Mouse (Mus musculus): ENCODE results near the gene Tapbp. TPM values are rescaled to one million over a fixed set of nuclear protein-coding genes. Genes with fewer than 3 reads are reported as not detected.
"Not testable (repeated sequence)": the region's sequence is repeated elsewhere in the genome, so short reads cannot be mapped to it uniquely, and the experiment has no call there.

The Tapbp gene
- polyA plus RNA-seq, 1 experiment from 2014 or later, result 32.5 TPM

- Histone ChIP-seq H3K9me3 (ENCODE audit: control insufficient read depth, low read length) (no peaks in the 10 kb centered on the region), H3K27me3 (replicated peaks; ENCODE audit: control insufficient read depth, insufficient read depth, low read length) (no peaks in the 10 kb centered on the region), H3K36me3 (ENCODE audit: control insufficient read depth, insufficient read depth, low read length) (no peaks in the 10 kb centered on the region), H3K4me2 (ENCODE audit: low read length) (no peak overlapping the region), H3K4me1 (replicated peaks; ENCODE audit: control insufficient read depth, insufficient read depth, low read length) (no peaks in the 10 kb centered on the region), H3K4me3 (ENCODE audit: low read depth, low read length) (no peak overlapping the region), H3K9ac (ENCODE audit: low read length) (no peak overlapping the region), H3K27ac (ENCODE audit: low read depth) (no peak overlapping the region)
- WGBS, result 50% methylated on average over 7 of the region's 7 CpGs
- DNase-seq (ENCODE audit: low spot score) (no peak), ATAC-seq (replicated peaks; ENCODE audit: low FRiP score, low TSS enrichment, low read depth) (no peak)
Measured at GRCm38 (mm10) chr17:33900281-33900988, 15.3 kb upstream of the Tapbp start.

- DNase-seq (ENCODE audit: low spot score), result no peak
- Histone ChIP-seq H3K4me2 (ENCODE audit: low read length) (no peak overlapping the region), H3K36me3 (ENCODE audit: control insufficient read depth, insufficient read depth, low read length) (no peaks in the 10 kb centered on the region), H3K9ac (ENCODE audit: low read length) (no peak overlapping the region), H3K4me1 (replicated peaks; ENCODE audit: control insufficient read depth, insufficient read depth, low read length) (no peaks in the 10 kb centered on the region), H3K27me3 (replicated peaks; ENCODE audit: control insufficient read depth, insufficient read depth, low read length) (no peaks in the 10 kb centered on the region), H3K4me3 (ENCODE audit: low read depth, low read length) (no peak overlapping the region), H3K9me3 (ENCODE audit: control insufficient read depth, low read length) (no peaks in the 10 kb centered on the region), H3K27ac (ENCODE audit: low read depth) (no peak overlapping the region)
- no peak for ATAC-seq (replicated peaks; ENCODE audit: low FRiP score, low TSS enrichment, low read depth)
- 85% methylated on average over 4 of the region's 4 CpGs for WGBS
Measured at GRCm38 (mm10) chr17:33900989-33901314, 14.7 kb upstream of the Tapbp start.

- H3K9ac ChIP-seq (ENCODE audit: low read length), result no peak overlapping the region
- no peaks in the 10 kb centered on the region for H3K4me1 ChIP-seq (replicated peaks; ENCODE audit: control insufficient read depth, insufficient read depth, low read length)
- ATAC-seq (replicated peaks; ENCODE audit: low FRiP score, low TSS enrichment, low read depth), result no peak
- no peak overlapping the region for H3K27ac ChIP-seq (ENCODE audit: low read depth)
- H3K4me3 ChIP-seq (ENCODE audit: low read depth, low read length), result no peak overlapping the region
- H3K36me3 ChIP-seq (ENCODE audit: control insufficient read depth, insufficient read depth, low read length), result no peaks in the 10 kb centered on the region
- WGBS, result 51% methylated on average over 4 of the region's 4 CpGs
- no peak for DNase-seq (ENCODE audit: low spot score)
- H3K27me3 ChIP-seq (replicated peaks; ENCODE audit: control insufficient read depth, insufficient read depth, low read length), result no peaks in the 10 kb centered on the region
- H3K9me3 ChIP-seq (ENCODE audit: control insufficient read depth, low read length), result no peaks in the 10 kb centered on the region
- no peak overlapping the region for H3K4me2 ChIP-seq (ENCODE audit: low read length)
Measured at GRCm38 (mm10) chr17:33901653-33902052, 14.0 kb upstream of the Tapbp start.

GRCm38 (mm10) chr17:33902079-33902478, 13.6 kb upstream of the Tapbp start:
- WGBS, result 25% methylated on average over 4 of the region's 4 CpGs
- H3K27me3 ChIP-seq (replicated peaks; ENCODE audit: control insufficient read depth, insufficient read depth, low read length), result no peaks in the 10 kb centered on the region
- H3K4me3 ChIP-seq (ENCODE audit: low read depth, low read length), result no peak overlapping the region
- no peaks in the 10 kb centered on the region for H3K9me3 ChIP-seq (ENCODE audit: control insufficient read depth, low read length)
- H3K36me3 ChIP-seq (ENCODE audit: control insufficient read depth, insufficient read depth, low read length), result no peaks in the 10 kb centered on the region
- H3K4me1 ChIP-seq (replicated peaks; ENCODE audit: control insufficient read depth, insufficient read depth, low read length), result no peaks in the 10 kb centered on the region
- H3K4me2 ChIP-seq (ENCODE audit: low read length), result no peak overlapping the region
- no peak for DNase-seq (ENCODE audit: low spot score)
- H3K9ac ChIP-seq (ENCODE audit: low read length), result no peak overlapping the region
- no peak for ATAC-seq (replicated peaks; ENCODE audit: low FRiP score, low TSS enrichment, low read depth)
- H3K27ac ChIP-seq (ENCODE audit: low read depth), result no peak overlapping the region

GRCm38 (mm10) chr17:33902491-33902890, 13.2 kb upstream of the Tapbp start:
- Histone ChIP-seq H3K27me3 (replicated peaks; ENCODE audit: control insufficient read depth, insufficient read depth, low read length) (no peaks in the 10 kb centered on the region), H3K4me1 (replicated peaks; ENCODE audit: control insufficient read depth, insufficient read depth, low read length) (no peaks in the 10 kb centered on the region), H3K27ac (ENCODE audit: low read depth) (no peak overlapping the region), H3K9me3 (ENCODE audit: control insufficient read depth, low read length) (no peaks in the 10 kb centered on the region), H3K9ac (ENCODE audit: low read length) (no peak overlapping the region), H3K4me2 (ENCODE audit: low read length) (no peak overlapping the region), H3K4me3 (ENCODE audit: low read depth, low read length) (no peak overlapping the region), H3K36me3 (ENCODE audit: control insufficient read depth, insufficient read depth, low read length) (no peaks in the 10 kb centered on the region)
- DNase-seq (ENCODE audit: low spot score) (no peak), ATAC-seq (replicated peaks; ENCODE audit: low FRiP score, low TSS enrichment, low read depth) (no peak)
- WGBS, result 85% methylated on average over 7 of the region's 7 CpGs

GRCm38 (mm10) chr17:33903911-33904651, 11.6 kb upstream of the Tapbp start:
- H3K27ac ChIP-seq (ENCODE audit: low read depth); H3K27me3 ChIP-seq (replicated peaks; ENCODE audit: control insufficient read depth, insufficient read depth, low read length); ATAC-seq (replicated peaks; ENCODE audit: low FRiP score, low TSS enrichment, low read depth); H3K4me3 ChIP-seq (ENCODE audit: low read depth, low read length); H3K4me1 ChIP-seq (replicated peaks; ENCODE audit: control insufficient read depth, insufficient read depth, low read length); DNase-seq (ENCODE audit: low spot score); H3K36me3 ChIP-seq (ENCODE audit: control insufficient read depth, insufficient read depth, low read length); H3K4me2 ChIP-seq (ENCODE audit: low read length); H3K9ac ChIP-seq (ENCODE audit: low read length); H3K9me3 ChIP-seq (ENCODE audit: control insufficient read depth, low read length): not testable (repeated sequence)
- 75% methylated on average over 6 of the region's 6 CpGs for WGBS

GRCm38 (mm10) chr17:33904835-33905234, 10.9 kb upstream of the Tapbp start, which contains the start of gene Platr17:
Gene Platr17 (plus strand): TSS chr17:33905135.
- H3K9ac ChIP-seq (ENCODE audit: low read length); H3K4me2 ChIP-seq (ENCODE audit: low read length); H3K4me3 ChIP-seq (ENCODE audit: low read depth, low read length); H3K27ac ChIP-seq (ENCODE audit: low read depth); H3K27me3 ChIP-seq (replicated peaks; ENCODE audit: control insufficient read depth, insufficient read depth, low read length); H3K4me1 ChIP-seq (replicated peaks; ENCODE audit: control insufficient read depth, insufficient read depth, low read length); ATAC-seq (replicated peaks; ENCODE audit: low FRiP score, low TSS enrichment, low read depth); H3K9me3 ChIP-seq (ENCODE audit: control insufficient read depth, low read length); DNase-seq (ENCODE audit: low spot score); H3K36me3 ChIP-seq (ENCODE audit: control insufficient read depth, insufficient read depth, low read length): not testable (repeated sequence)
- 35% methylated on average over 3 of the region's 4 CpGs for WGBS

GRCm38 (mm10) chr17:33908331-33909076, 7.2 kb upstream of the Tapbp start:
- under 1% methylated on average over 42 of the region's 44 CpGs for WGBS
- no peaks in the 10 kb centered on the region for H3K9me3 ChIP-seq (ENCODE audit: control insufficient read depth, low read length)
- peaks cover 8% of the 10 kb centered on the region; the same call in 1 of the 2 replicates for H3K4me1 ChIP-seq (replicated peaks; ENCODE audit: control insufficient read depth, insufficient read depth, low read length)
- peak overlapping the region; percentile 82 for H3K27ac ChIP-seq (ENCODE audit: low read depth)
- H3K36me3 ChIP-seq (ENCODE audit: control insufficient read depth, insufficient read depth, low read length), result peaks cover 24% of the 10 kb centered on the region
- H3K4me2 ChIP-seq (ENCODE audit: low read length), result peak overlapping the region; percentile 99
- H3K9ac ChIP-seq (ENCODE audit: low read length), result peak overlapping the region; percentile 83
- ATAC-seq (replicated peaks; ENCODE audit: low FRiP score, low TSS enrichment, low read depth), result peak; percentile 70
- H3K27me3 ChIP-seq (replicated peaks; ENCODE audit: control insufficient read depth, insufficient read depth, low read length), result no peaks in the 10 kb centered on the region
- DNase-seq (ENCODE audit: low spot score), result no peak
- H3K4me3 ChIP-seq (ENCODE audit: low read depth, low read length), result peak overlapping the region; percentile 98

All from intestine, embryonic 14.5 days (tissue).